Mouse (Mus musculus) mature B cell (primary cell): Measurements from ENCODE around the gene Vill.

ENCODE experiments used
- in situ Hi-C: fragments of 300-500 bp; cut with MboI; formaldehyde crosslinking; loops from 2 replicates; pipeline ENCODE4 v1.14.3; 2019

The Vill gene

GRCm38 (mm10) chr9:119034676-119035665 lies 17.6 kb upstream of the Vill start:
- in situ Hi-C loops = no loop called here

GRCm38 (mm10) chr9:119035836-119036235 lies 16.7 kb upstream of the Vill start:
- in situ Hi-C loops = no loop called here

- in situ Hi-C loops = no loop called here
These were observed 15.4 kb upstream of the Vill start for GRCm38 (mm10) chr9:119037076-119037730.

- in situ Hi-C loops = no loop called here
These were observed 14.0 kb upstream of the Vill start for GRCm38 (mm10) chr9:119038574-119038973.

- in situ Hi-C loops = no loop called here
These were observed 12.3 kb upstream of the Vill start for GRCm38 (mm10) chr9:119040101-119040775.

GRCm38 (mm10) chr9:119048182-119048903 lies 4.2 kb upstream of the Vill start:
- in situ Hi-C loops = no loop called here

- in situ Hi-C loops = no loop called here
These were observed 1.4 kb upstream of the Vill start for GRCm38 (mm10) chr9:119051158-119051557.

GRCm38 (mm10) chr9:119053964-119054576 lies 1.5 kb downstream of the Vill start:
- in situ Hi-C loops = no loop called here

- in situ Hi-C loops = no loop called here
These were observed 2.8 kb downstream of the Vill start for GRCm38 (mm10) chr9:119055336-119055735.

- in situ Hi-C loops = no loop called here
These were observed 5.7 kb downstream of the Vill start for GRCm38 (mm10) chr9:119058245-119058644.

GRCm38 (mm10) chr9:119060701-119061100 lies 8.1 kb downstream of the Vill start:
- in situ Hi-C loops = no loop called here

GRCm38 (mm10) chr9:119063036-119063644 lies 10.6 kb downstream of the Vill start:
- in situ Hi-C loops = no loop called here

GRCm38 (mm10) chr9:119064296-119064695 lies 11.7 kb downstream of the Vill start:
- in situ Hi-C loops = no loop called here

GRCm38 (mm10) chr9:119067601-119068000 lies 15.0 kb downstream of the Vill start:
- in situ Hi-C loops = no loop called here

- in situ Hi-C loops = no loop called here
These were observed 15.7 kb downstream of the Vill start for GRCm38 (mm10) chr9:119068266-119068665.

- in situ Hi-C loops = no loop called here
These were observed 17.7 kb downstream of the Vill start for GRCm38 (mm10) chr9:119070173-119070825.

GRCm38 (mm10) chr9:119071786-119072185 lies 19.2 kb downstream of the Vill start:
- in situ Hi-C loops = no loop called here

GRCm38 (mm10) chr9:119073184-119073895 lies 20.8 kb downstream of the Vill start:
- in situ Hi-C loops = no loop called here

GRCm38 (mm10) chr9:119075685-119076084 lies 23.1 kb downstream of the Vill start:
- in situ Hi-C loops = no loop called here
